Mouse (Mus musculus) liver, embryonic 11.5 days (tissue): ENCODE results near the gene Arfip1. TPM values are rescaled to one million over a fixed set of nuclear protein-coding genes. Genes with fewer than 3 reads are reported as not detected.

ENCODE experiments used
- ATAC-seq: fragments of 200-750 bp; cut with Nextera tagmentation; replicated peaks from 2 replicates; pipeline ENCODE4 v1.8.0; 2017; ENCODE audit warnings: moderate number of reproducible peaks, mild to moderate bottlenecking, moderate TSS enrichment, moderate library complexity; ENCODE audit not compliant: low FRiP score
- DNase-seq: peaks from one replicate; pipeline ENCODE4 v3.0.0-alpha.2; 2017; ENCODE audit warnings: low spot score
- H3K27ac ChIP-seq: fragments of 300-500 bp; sonication (generic); 2 replicates; pipeline ENCODE4 v1.5.1; 2014; ENCODE audit warnings: mild to moderate bottlenecking, low read depth, low read length, control low read depth
- H3K27me3 ChIP-seq: fragments of 300-500 bp; sonication (generic); replicated peaks from 2 replicates; pipeline ENCODE4 v1.6.1; 2014; ENCODE audit warnings: low read length, mixed read lengths; ENCODE audit not compliant: control insufficient read depth, insufficient read depth
- H3K36me3 ChIP-seq: fragments of 300-500 bp; sonication (generic); 2 replicates; pipeline ENCODE4 v1.6.1; 2014; ENCODE audit warnings: mild to moderate bottlenecking, low read length, moderate library complexity, mixed read lengths; ENCODE audit not compliant: control insufficient read depth, insufficient read depth
- H3K4me1 ChIP-seq: fragments of 300-500 bp; sonication (generic); replicated peaks from 2 replicates; pipeline ENCODE4 v1.6.1; 2014; ENCODE audit warnings: low read length, mixed read lengths; ENCODE audit not compliant: control insufficient read depth, insufficient read depth
- H3K4me2 ChIP-seq: fragments of 300-500 bp; sonication (generic); 2 replicates; pipeline ENCODE4 v1.6.1; 2014; ENCODE audit warnings: mild to moderate bottlenecking, control low read depth, moderate library complexity
- H3K4me3 ChIP-seq: fragments of 300-500 bp; sonication (generic); 2 replicates; pipeline ENCODE4 v1.5.1; 2014; ENCODE audit warnings: low read depth, low read length, control low read depth
- H3K9ac ChIP-seq: fragments of 300-500 bp; sonication (generic); 2 replicates; pipeline ENCODE4 v1.6.1; 2014; ENCODE audit warnings: low read depth, low read length, control low read depth
- H3K9me3 ChIP-seq: fragments of 300-500 bp; sonication (generic); 2 replicates; pipeline ENCODE4 v1.6.1; 2016; ENCODE audit warnings: low read length, inconsistent platforms, mixed read lengths; ENCODE audit not compliant: control insufficient read depth
- WGBS: fragments of 180-500 bp; shearing (Covaris S2); extraction: QIAGEN DNeasy Blood & Tissue Kit; methylation state at CpG from one replicate; pipeline ENCODE4 v1.1.7; 2014; 5-methylcytosine and 5-hydroxymethylcytosine counted together
- polyA plus RNA-seq: library from polyadenylated mRNA; unstranded; fragments of >200 nt; fragmentation: Nextera tagmentation; extraction: Ambion mirVana; gene quantifications from 2 replicates; pipeline ENCODE4 v1.2.1, GENCODE M21; 2014

Gene Arfip1
- polyA plus RNA-seq, 1 experiment from 2014 or later = 30.9 TPM

DNA sequence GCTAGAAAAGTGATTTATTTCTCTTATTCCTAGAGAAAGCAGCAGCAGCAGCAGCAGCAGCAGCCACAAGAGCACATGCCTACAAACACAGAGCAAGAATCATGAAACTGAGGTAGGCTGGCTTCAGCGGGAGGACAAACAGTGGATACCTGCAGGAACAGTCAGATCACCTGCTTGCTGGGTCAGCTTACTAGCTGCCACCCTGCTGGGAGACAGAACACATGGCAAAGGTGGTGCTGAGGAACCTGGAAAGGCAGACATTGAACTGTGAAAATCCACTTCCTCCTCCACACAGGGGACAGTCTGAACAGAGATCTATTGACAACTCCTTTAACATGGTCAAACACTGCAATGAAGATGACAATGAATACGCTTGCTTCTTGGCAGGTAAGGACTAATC, 53.4 kb downstream of the Arfip1 start:
- no peak overlapping the region for H3K9ac ChIP-seq
- 86% methylated on average over 2 of the region's 2 CpGs for WGBS
- no peak overlapping the region for H3K4me2 ChIP-seq
- H3K9me3 ChIP-seq = no peaks in the 10 kb centered on the region
- no peaks in the 10 kb centered on the region for H3K27me3 ChIP-seq
- no peaks in the 10 kb centered on the region; the same call in 1 of the 2 replicates for H3K4me1 ChIP-seq
- H3K4me3 ChIP-seq = no peak overlapping the region
- H3K27ac ChIP-seq = no peak overlapping the region
- DNase-seq (no peak), ATAC-seq (no peak)
- H3K36me3 ChIP-seq = no peaks in the 10 kb centered on the region; the same call in 1 of the 2 replicates

DNA sequence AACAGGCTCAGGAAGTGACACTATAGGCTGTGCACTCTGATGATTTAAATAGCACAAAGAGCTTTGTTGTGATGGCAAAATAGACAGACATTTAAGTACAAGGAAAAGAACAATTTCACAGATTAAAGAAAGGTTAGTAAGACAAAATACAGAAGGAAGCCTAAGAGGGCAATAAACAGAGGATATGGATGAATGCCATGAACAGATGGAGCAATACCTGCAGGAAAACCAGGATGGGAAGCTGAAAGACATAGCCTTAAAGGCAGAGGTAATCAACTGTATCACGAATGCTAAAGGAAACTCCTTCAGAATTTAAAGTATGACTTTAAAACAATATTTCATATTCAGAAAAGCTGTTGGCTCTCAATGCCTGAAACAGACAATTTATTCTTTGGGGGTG, 57.5 kb downstream of the Arfip1 start:
- H3K9ac ChIP-seq = no peak overlapping the region
- no peak for DNase-seq
- no peak overlapping the region for H3K4me3 ChIP-seq
- H3K4me1 ChIP-seq = no peaks in the 10 kb centered on the region
- ATAC-seq = no peak
- H3K36me3 ChIP-seq = no peaks in the 10 kb centered on the region
- H3K9me3 ChIP-seq = no peaks in the 10 kb centered on the region
- no peaks in the 10 kb centered on the region for H3K27me3 ChIP-seq
- 76% methylated on average over 1 of the region's 1 CpGs for WGBS
- H3K27ac ChIP-seq = no peak overlapping the region
- H3K4me2 ChIP-seq = no peak overlapping the region

DNA sequence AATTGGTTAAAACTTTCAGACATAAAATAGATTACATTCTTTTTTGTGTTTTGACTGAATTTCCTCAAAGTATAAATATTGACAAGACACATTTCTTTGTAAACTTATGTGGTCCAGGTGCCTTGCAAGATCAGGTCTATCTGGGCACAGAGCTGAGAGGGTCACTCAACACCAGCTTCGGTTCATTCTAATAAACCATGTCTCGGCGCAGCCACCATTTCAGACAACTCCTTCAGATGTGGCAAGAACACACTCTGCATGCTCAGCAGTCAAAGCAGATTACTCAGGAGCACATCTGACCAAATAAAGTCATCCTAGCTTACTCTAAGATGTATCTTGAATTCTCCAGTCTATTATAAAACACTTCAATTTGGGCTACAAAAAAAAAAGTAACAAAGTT, 66.3 kb downstream of the Arfip1 start:
- Histone ChIP-seq H3K9me3 (no peaks in the 10 kb centered on the region), H3K27ac (no peak overlapping the region), H3K4me3 (no peak overlapping the region), H3K4me1 (peaks cover 4% of the 10 kb centered on the region), H3K27me3 (no peaks in the 10 kb centered on the region), H3K4me2 (no peak overlapping the region), H3K9ac (no peak overlapping the region), H3K36me3 (peaks cover 4% of the 10 kb centered on the region; the same call in 1 of the 2 replicates)
- DNase-seq = no peak
- ATAC-seq = no peak
- WGBS = 95% methylated on average over 3 of the region's 3 CpGs

DNA sequence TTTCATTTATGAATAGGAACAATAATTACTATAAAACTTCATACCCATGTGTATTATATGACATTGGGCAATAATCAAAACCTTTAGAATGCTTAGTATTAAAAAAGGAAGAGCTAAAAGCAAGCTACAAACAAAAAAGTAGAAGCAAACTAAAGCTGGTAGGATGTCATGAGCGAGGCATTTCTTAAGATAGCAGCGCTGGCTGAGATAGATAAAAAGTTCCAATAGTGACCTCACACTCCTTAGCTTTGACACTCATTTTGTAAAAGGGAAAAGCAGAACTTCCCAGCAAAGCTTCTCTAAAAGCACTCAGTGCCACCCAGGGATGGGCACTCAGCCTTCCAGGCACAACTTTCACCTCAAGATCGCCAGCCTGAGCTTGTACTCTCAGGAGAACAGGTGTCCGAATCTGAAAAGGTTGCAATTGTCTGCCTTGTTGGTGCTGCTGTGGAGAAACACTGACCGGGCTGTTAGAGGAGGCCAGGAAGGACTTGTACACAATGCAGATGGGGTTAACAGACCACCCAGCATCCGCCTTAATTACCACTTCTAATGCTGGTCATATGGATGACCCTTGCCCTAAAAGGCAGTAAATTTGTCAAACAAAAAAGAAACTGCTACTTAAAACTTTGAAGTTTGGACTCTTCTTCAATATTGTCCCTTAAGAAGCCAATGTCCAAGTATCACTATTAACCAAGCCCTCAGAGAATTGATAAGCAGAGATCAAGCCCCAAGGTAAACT, 69.5 kb downstream of the Arfip1 start:
- Histone ChIP-seq H3K4me2 (no peak overlapping the region), H3K9me3 (no peaks in the 10 kb centered on the region), H3K4me3 (no peak overlapping the region), H3K27ac (no peak overlapping the region), H3K4me1 (peaks cover 4% of the 10 kb centered on the region), H3K27me3 (no peaks in the 10 kb centered on the region), H3K36me3 (no peaks in the 10 kb centered on the region), H3K9ac (no peak overlapping the region)
- ATAC-seq = no peak; the same call in 1 of the 2 replicates
- DNase-seq = no peak
- WGBS = 54% methylated on average over 6 of the region's 6 CpGs

DNA sequence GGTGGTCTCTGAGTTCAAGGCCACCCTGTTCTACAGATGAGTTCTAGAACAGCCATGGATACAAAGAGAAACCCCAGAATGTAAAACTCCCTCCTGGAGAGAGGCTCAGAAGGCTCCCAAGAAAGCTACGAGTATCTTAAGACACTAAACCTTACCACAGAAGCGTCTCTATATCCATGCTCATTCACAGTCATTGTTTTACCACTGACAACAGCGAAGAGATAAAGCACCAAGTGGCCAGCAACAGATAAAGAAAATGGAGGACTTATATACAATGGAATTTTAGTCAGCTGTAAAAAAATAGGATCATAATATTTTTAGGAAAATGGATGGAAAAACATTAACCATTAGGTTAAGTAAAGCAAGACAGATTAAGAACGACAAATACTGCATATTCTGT, 77.2 kb downstream of the Arfip1 start:
- H3K9ac ChIP-seq = no peak overlapping the region
- H3K4me2 ChIP-seq = no peak overlapping the region
- H3K36me3 ChIP-seq = peaks cover 5% of the 10 kb centered on the region; the same call in 1 of the 2 replicates
- H3K9me3 ChIP-seq = no peaks in the 10 kb centered on the region
- ATAC-seq (0 out of 2 replicates have a peak, but pooled peaks have one; percentile 54), DNase-seq (no peak)
- no peaks in the 10 kb centered on the region for H3K27me3 ChIP-seq
- 48% methylated on average over 4 of the region's 4 CpGs for WGBS
- no peaks in the 10 kb centered on the region; the same call in 1 of the 2 replicates for H3K4me1 ChIP-seq
- no peak overlapping the region for H3K4me3 ChIP-seq
- H3K27ac ChIP-seq = no peak overlapping the region

DNA sequence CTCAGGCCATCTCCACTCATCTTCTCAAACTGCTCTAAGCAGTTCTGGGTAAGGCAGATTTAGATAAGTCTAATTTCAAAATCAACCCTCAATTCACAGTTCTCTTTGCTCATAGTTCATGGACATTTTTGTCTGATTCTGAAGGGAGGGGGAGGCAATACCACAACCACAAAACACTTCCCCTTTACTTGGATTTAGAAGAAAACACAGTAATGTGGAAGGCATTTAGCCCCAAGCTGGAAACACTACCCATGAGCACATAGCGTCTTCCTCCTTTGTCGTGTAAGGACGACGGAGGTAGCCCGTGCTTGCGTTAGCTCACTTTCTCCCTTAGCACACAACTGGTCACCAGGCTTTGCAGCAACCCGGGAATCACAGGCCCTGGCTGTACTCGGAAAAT, 78.1 kb downstream of the Arfip1 start:
- WGBS = 66% methylated on average over 8 of the region's 8 CpGs

DNA sequence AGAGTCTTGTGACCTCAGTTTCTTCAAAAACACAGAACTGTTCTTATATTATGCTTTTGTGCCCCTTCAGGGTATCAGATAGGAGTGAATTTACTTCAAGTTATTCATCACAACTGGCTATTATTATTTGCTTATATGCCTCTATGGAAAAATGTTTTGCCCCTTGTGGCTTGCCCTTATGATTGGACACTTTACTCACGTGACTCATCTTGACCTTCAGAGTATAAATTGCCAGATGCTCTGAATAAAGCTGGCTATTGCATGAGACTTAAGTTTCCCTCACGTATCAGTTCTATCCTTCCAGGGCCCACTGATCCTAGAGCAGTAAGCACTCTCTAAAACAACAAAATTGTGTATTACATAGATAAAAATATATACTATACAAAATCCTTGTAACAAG, 80.3 kb downstream of the Arfip1 start:
- no peak overlapping the region for H3K9ac ChIP-seq
- no peaks in the 10 kb centered on the region for H3K9me3 ChIP-seq
- ATAC-seq (no peak), DNase-seq (no peak)
- H3K4me1 ChIP-seq = no peaks in the 10 kb centered on the region; the same call in 1 of the 2 replicates
- H3K36me3 ChIP-seq = peaks cover 5% of the 10 kb centered on the region; the same call in 1 of the 2 replicates
- H3K27me3 ChIP-seq = no peaks in the 10 kb centered on the region
- no peak overlapping the region for H3K4me2 ChIP-seq
- no peak overlapping the region for H3K4me3 ChIP-seq
- 75% methylated on average over 2 of the region's 2 CpGs for WGBS
- no peak overlapping the region for H3K27ac ChIP-seq

More for the DNA sequence above, 78.1 kb downstream of the Arfip1 start:
- no peaks in the 10 kb centered on the region; the same call in 1 of the 2 replicates for H3K4me1 ChIP-seq
- H3K36me3 ChIP-seq = peaks cover 5% of the 10 kb centered on the region; the same call in 1 of the 2 replicates
- DNase-seq (no peak), ATAC-seq (no peak)
- no peaks in the 10 kb centered on the region for H3K27me3 ChIP-seq
- no peak overlapping the region for H3K9ac ChIP-seq
- H3K4me3 ChIP-seq = no peak overlapping the region
- no peaks in the 10 kb centered on the region for H3K9me3 ChIP-seq
- H3K4me2 ChIP-seq = no peak overlapping the region
- H3K27ac ChIP-seq = no peak overlapping the region

DNA sequence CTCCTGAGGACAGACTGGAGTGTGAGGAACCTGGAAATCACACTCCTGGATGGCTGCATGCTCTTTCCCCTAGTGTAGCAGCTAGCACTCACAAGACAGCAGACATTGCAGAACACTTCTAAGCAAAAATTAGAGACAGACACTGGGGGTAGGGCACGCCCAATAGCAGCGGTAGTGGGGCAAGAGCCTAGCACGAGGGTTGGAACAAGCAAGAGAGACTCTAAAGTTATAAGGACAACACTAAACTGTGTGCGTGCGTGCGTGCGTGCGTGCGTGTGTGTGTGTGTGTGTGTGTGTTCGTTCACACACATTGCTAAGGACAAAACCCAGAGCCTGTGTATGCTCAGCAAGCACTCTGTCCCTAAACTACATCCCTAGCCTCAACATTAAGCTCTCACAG, 81.9 kb downstream of the Arfip1 start:
- 85% methylated on average over 10 of the region's 10 CpGs for WGBS
- Histone ChIP-seq H3K36me3 (peaks cover 5% of the 10 kb centered on the region; the same call in 1 of the 2 replicates), H3K27me3 (no peaks in the 10 kb centered on the region), H3K27ac (no peak overlapping the region), H3K4me1 (no peaks in the 10 kb centered on the region; the same call in 1 of the 2 replicates), H3K4me2 (no peak overlapping the region), H3K9me3 (no peaks in the 10 kb centered on the region), H3K9ac (no peak overlapping the region), H3K4me3 (no peak overlapping the region)
- ATAC-seq = no peak
- DNase-seq = no peak

DNA sequence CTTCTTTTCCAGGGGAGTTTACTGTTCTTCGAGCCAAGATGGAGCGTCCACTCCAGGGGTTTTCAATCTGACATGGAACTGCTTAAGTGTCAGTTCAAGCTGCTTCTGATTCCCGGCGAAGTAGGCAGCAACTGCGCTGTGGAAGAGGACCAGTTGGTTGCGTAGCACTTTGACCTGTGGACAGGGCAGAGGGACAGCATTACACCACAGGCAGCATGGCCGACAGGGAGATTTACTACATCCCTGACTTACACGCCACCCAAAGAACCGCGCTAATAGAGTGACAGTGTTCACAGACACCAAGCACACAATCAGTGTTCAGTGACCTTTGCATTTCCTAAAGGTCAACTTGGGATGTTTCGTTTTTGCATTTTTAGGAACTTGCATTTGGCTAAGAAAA, 84.7 kb downstream of the Arfip1 start:
- WGBS = 85% methylated on average over 11 of the region's 11 CpGs
- Histone ChIP-seq H3K9ac (no peak overlapping the region), H3K4me1 (no peaks in the 10 kb centered on the region), H3K9me3 (no peaks in the 10 kb centered on the region), H3K27me3 (no peaks in the 10 kb centered on the region), H3K27ac (no peak overlapping the region), H3K4me3 (no peak overlapping the region), H3K36me3 (no peaks in the 10 kb centered on the region), H3K4me2 (no peak overlapping the region)
- ATAC-seq (no peak), DNase-seq (no peak)
